Mouse (Mus musculus): Measurements from ENCODE around the gene Itgav. TPM values are rescaled to one million over a fixed set of nuclear protein-coding genes. Genes with fewer than 3 reads are reported as not detected.

The Itgav gene
- polyA plus RNA-seq, 2 experiments, result 4.1 to 11.2 TPM

- ATAC-seq (ENCODE audit: insufficient read depth), result no peak
- Histone ChIP-seq H3K9me3 (ENCODE audit: control insufficient read depth, low read length) (no peaks in the 10 kb centered on the region), H3K36me3 (replicated peaks; ENCODE audit: control insufficient read depth, insufficient read depth, low read depth) (no peaks in the 10 kb centered on the region), H3K4me3 (ENCODE audit: insufficient read depth in 1 of 2, low read depth in 2 of 2, low read length in 2 of 2) (no peak overlapping the region), H3K27me3 (ENCODE audit: control insufficient read depth, insufficient read depth, low read length) (no peaks in the 10 kb centered on the region), H3K9ac (replicated peaks) (no peak overlapping the region), H3K4me2 (ENCODE audit: low read depth) (no peak overlapping the region), H3K4me1 (replicated peaks; ENCODE audit: control insufficient read depth in 2 of 2, insufficient read depth in 2 of 2, low read length in 1 of 2) (no peaks in the 10 kb centered on the region), H3K27ac (no peak overlapping the region)
- WGBS (ENCODE audit: insufficient replicate concordance), result 60% methylated on average over 10 of the region's 10 CpGs
- TF ChIP-seq EP300 (IDR thresholded peaks at IDR 0.05; ENCODE audit: low read depth) (no peak), CTCF (IDR thresholded peaks at IDR 0.05; ENCODE audit: low read depth) (no peak)
- no peak for DNase-seq (ENCODE audit: low read depth in 3 of 3, low spot score in 3 of 3)
Observed at GRCm38 (mm10) chr2:83835313-83836070, 111.3 kb downstream of the Itgav start.

- H3K36me3 ChIP-seq (replicated peaks; ENCODE audit: control insufficient read depth, insufficient read depth, low read depth), result no peaks in the 10 kb centered on the region
- no peak overlapping the region for H3K4me3 ChIP-seq (ENCODE audit: insufficient read depth in 1 of 2, low read depth in 2 of 2, low read length in 2 of 2)
- H3K4me2 ChIP-seq (ENCODE audit: low read depth), result no peak overlapping the region
- no peaks in the 10 kb centered on the region for H3K4me1 ChIP-seq (replicated peaks; ENCODE audit: control insufficient read depth in 2 of 2, insufficient read depth in 2 of 2, low read length in 1 of 2)
- ATAC-seq (ENCODE audit: insufficient read depth) (no peak), DNase-seq (ENCODE audit: low read depth in 3 of 3, low spot score in 3 of 3) (no peak)
- H3K27me3 ChIP-seq (ENCODE audit: control insufficient read depth, insufficient read depth, low read length), result no peaks in the 10 kb centered on the region
- TF ChIP-seq CTCF (IDR thresholded peaks at IDR 0.05; ENCODE audit: low read depth) (no peak), EP300 (IDR thresholded peaks at IDR 0.05; ENCODE audit: low read depth) (no peak)
- H3K9ac ChIP-seq (replicated peaks), result no peak overlapping the region
- 70% methylated on average over 3 of the region's 3 CpGs for WGBS (ENCODE audit: insufficient replicate concordance)
- H3K27ac ChIP-seq, result no peak overlapping the region
- H3K9me3 ChIP-seq (ENCODE audit: control insufficient read depth, low read length), result no peaks in the 10 kb centered on the region
Observed at GRCm38 (mm10) chr2:83848495-83848894, 124.3 kb downstream of the Itgav start.

DNA sequence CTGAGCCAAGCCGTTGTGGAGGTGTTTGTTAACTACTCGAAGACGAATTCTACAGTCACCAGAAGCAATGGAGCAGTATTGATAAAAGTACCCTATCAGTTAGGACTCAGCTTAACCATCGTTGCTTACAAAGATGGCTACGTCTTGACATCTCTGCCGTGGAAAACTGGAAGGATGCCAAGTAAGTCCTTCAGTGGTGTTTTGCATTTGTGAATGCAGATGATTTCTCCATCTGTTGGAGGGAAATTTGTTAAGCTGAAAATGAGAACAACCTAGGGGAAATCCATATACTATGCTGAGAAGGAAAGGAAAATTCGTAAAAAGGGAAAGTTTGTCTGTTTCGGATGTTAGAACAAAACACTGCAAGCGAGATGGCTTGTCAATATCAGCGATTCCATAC is 129.2 kb downstream of the Itgav start:
- H3K4me1 ChIP-seq (replicated peaks; ENCODE audit: control insufficient read depth in 2 of 2, insufficient read depth in 2 of 2, low read length in 1 of 2), result no peaks in the 10 kb centered on the region
- ATAC-seq (ENCODE audit: insufficient read depth) (no peak), DNase-seq (ENCODE audit: low read depth in 3 of 3, low spot score in 3 of 3) (no peak)
- H3K36me3 ChIP-seq (replicated peaks; ENCODE audit: control insufficient read depth, insufficient read depth, low read depth), result no peaks in the 10 kb centered on the region
- no peak overlapping the region for H3K4me2 ChIP-seq (ENCODE audit: low read depth)
- H3K27me3 ChIP-seq (ENCODE audit: control insufficient read depth, insufficient read depth, low read length), result no peaks in the 10 kb centered on the region
- H3K4me3 ChIP-seq (ENCODE audit: insufficient read depth in 1 of 2, low read depth in 2 of 2, low read length in 2 of 2), result no peak overlapping the region
- no peaks in the 10 kb centered on the region for H3K9me3 ChIP-seq (ENCODE audit: control insufficient read depth, low read length)
- whole genome bisulfite sequencing (ENCODE audit: insufficient replicate concordance), result 71% methylated on average over 10 of the region's 10 CpGs
- no peak overlapping the region for H3K9ac ChIP-seq (replicated peaks)
- H3K27ac ChIP-seq, result no peak overlapping the region
- TF ChIP-seq CTCF (IDR thresholded peaks at IDR 0.05; ENCODE audit: low read depth) (no peak), EP300 (IDR thresholded peaks at IDR 0.05; ENCODE audit: low read depth) (no peak)

GRCm38 (mm10) chr2:83856236-83856635 is 132.0 kb downstream of the Itgav start:
- H3K27me3 ChIP-seq (ENCODE audit: control insufficient read depth, insufficient read depth, low read length), result no peaks in the 10 kb centered on the region
- no peak for TF ChIP-seq CTCF (IDR thresholded peaks at IDR 0.05; ENCODE audit: low read depth)
- no peak for TF ChIP-seq EP300 (IDR thresholded peaks at IDR 0.05; ENCODE audit: low read depth)
- H3K4me2 ChIP-seq (ENCODE audit: low read depth), result no peak overlapping the region
- H3K4me3 ChIP-seq (ENCODE audit: insufficient read depth in 1 of 2, low read depth in 2 of 2, low read length in 2 of 2), result no peak overlapping the region
- DNase-seq (ENCODE audit: low read depth in 3 of 3, low spot score in 3 of 3) (no peak), ATAC-seq (ENCODE audit: insufficient read depth) (no peak)
- H3K27ac ChIP-seq, result no peak overlapping the region
- H3K36me3 ChIP-seq (replicated peaks; ENCODE audit: control insufficient read depth, insufficient read depth, low read depth), result no peaks in the 10 kb centered on the region
- no peaks in the 10 kb centered on the region for H3K9me3 ChIP-seq (ENCODE audit: control insufficient read depth, low read length)
- no peak overlapping the region for H3K9ac ChIP-seq (replicated peaks)
- H3K4me1 ChIP-seq (replicated peaks; ENCODE audit: control insufficient read depth in 2 of 2, insufficient read depth in 2 of 2, low read length in 1 of 2), result no peaks in the 10 kb centered on the region
- WGBS (ENCODE audit: insufficient replicate concordance), result 27% methylated on average over 4 of the region's 4 CpGs

Other genes starting within 250 kb of the Itgav start
- 18.2 and 40.7 TPM in 2 replicates for gene Zc3h15, start 80.0 kb upstream of the Itgav start, polyA plus RNA-seq (2012; rRNA removed)
- 48.4 and 50.2 TPM in 2 replicates for gene Zc3h15, start 80.0 kb upstream of the Itgav start, polyA plus RNA-seq (2014; fragmentation: Nextera tagmentation; extraction: Ambion mirVana)
- 0.11 TPM in 2 replicates for gene Fam171b, start 88.2 kb downstream of the Itgav start, polyA plus RNA-seq (2012; rRNA removed)
- gene Fam171b, start 88.2 kb downstream of the Itgav start, polyA plus RNA-seq (2014; fragmentation: Nextera tagmentation; extraction: Ambion mirVana), result 0.06 and 0.15 TPM in 2 replicates
- not detected in 2 replicates for gene Zswim2, start 216.8 kb downstream of the Itgav start, polyA plus RNA-seq (2012; rRNA removed)
- gene Zswim2, start 216.8 kb downstream of the Itgav start, polyA plus RNA-seq (2014; fragmentation: Nextera tagmentation; extraction: Ambion mirVana), result not detected in 2 replicates
- not detected in 2 replicates for gene Gm13698, start 231.3 kb downstream of the Itgav start, polyA plus RNA-seq (2012; rRNA removed)
- gene Gm13698, start 231.3 kb downstream of the Itgav start, polyA plus RNA-seq (2014; fragmentation: Nextera tagmentation; extraction: Ambion mirVana), result not detected in 2 replicates
- gene Gm13693, start 237.1 kb downstream of the Itgav start, polyA plus RNA-seq (2012; rRNA removed), result not detected in 2 replicates
- gene Gm13693, start 237.1 kb downstream of the Itgav start, polyA plus RNA-seq (2014; fragmentation: Nextera tagmentation; extraction: Ambion mirVana), result not detected in 2 replicates
- not detected in 2 replicates for gene Gm13695, start 242.9 kb downstream of the Itgav start, polyA plus RNA-seq (2012; rRNA removed)
- not detected in 2 replicates for gene Gm13695, start 242.9 kb downstream of the Itgav start, polyA plus RNA-seq (2014; fragmentation: Nextera tagmentation; extraction: Ambion mirVana)
- not detected in 2 replicates for gene Gm13696, start 248.7 kb downstream of the Itgav start, polyA plus RNA-seq (2012; rRNA removed)
- gene Gm13696, start 248.7 kb downstream of the Itgav start, polyA plus RNA-seq (2014; fragmentation: Nextera tagmentation; extraction: Ambion mirVana), result not detected in 2 replicates